Mouse (Mus musculus) activated CD4-positive, CD25-positive, alpha-beta regulatory T cell, adult 4 months (primary cell): ENCODE results near the gene Cnp. TPM values are rescaled to one million over a fixed set of nuclear protein-coding genes. Genes with fewer than 3 reads are reported as not detected.
"Not testable (repeated sequence)": the region's sequence is repeated elsewhere in the genome, so short reads cannot be mapped to it uniquely, and the experiment has no call there.

Experiments used
- ATAC-seq: one replicate; pipeline ENCODE4 v1.8.0; 2017
- polyA plus RNA-seq, 2 experiments: library from polyadenylated mRNA; unstranded; fragments of 100-300 nt; shearing (Covaris generic); gene quantifications; one replicate each; pipeline ENCODE4 v1.2.1; 2017

Cnp gene
- polyA plus RNA-seq = 100 to 1,000 TPM; 181 to 201 TPM

DNA sequence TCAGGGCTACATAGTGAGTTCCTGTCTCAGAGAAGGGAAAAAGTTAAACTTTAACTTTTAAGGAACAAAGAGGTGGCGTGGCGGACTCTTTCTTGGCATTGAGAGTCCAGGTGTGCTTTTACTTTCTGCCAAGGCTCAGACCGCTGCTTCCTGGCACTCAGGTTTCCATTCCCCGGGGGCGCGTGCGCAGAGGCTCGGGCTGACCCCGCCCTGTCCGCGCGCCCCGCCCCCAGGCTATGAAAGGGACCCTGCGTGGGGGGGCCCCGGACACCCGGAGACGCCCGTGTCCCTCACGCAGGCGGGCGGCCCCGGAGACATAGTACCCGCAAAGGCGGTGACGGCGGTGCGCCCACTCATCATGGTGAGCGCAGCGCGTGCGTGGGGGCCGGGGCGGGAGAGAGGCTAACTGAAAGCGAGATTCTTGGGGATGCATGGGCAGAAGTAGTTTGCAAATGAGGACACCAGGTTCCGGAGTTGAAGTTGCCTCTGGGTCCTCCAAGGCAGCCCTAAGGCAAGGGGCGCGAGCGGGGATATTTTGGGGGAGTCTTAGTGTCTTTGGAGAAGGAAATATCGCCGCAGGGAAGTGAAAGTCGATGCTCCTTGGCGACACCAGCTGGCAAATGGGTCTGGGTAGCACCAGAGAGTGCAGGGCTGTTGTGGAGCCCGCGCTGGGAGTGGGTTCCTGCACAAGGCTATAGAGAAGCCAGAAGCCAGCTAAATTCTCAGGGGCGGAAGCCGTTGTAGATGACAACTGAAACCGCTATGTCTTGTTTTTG lies at the start of gene Cnp:
Gene Cnp (plus strand): TSS at position 197 of the 776 bp plus-strand sequence.
- peak; percentile 61 for ATAC-seq

DNA sequence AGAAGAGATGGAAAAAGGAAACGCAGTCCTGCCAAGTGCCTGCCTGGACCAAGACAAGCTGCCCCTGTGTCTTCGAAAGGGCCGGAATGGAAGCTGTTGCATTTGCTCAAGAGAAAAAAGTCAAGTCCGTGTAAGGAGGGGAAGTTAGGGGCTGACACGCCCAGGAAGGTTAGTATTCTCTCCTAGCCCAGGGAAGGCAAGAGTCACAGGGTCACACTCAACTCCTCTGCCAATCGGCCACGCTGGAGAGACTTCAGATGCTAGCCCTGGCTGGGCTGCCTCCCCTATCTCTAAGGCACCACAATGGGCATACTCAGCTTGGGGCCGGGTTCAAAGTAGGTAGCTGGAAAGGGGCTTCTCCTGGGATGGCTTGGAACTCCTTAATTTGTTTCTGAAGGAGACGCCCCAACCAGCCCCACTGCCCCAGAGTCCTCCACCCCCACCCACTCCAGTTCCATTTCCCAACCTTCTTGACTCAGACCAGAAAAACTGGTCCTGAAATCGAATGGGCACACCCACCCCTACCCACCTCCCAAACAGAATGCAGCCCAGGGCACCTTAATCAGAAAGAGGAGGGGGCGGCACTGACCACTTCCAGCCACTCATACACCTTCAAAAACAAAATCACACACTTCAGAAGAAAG lies 49.6 kb upstream of the Cnp start:
- no peak for ATAC-seq

DNA sequence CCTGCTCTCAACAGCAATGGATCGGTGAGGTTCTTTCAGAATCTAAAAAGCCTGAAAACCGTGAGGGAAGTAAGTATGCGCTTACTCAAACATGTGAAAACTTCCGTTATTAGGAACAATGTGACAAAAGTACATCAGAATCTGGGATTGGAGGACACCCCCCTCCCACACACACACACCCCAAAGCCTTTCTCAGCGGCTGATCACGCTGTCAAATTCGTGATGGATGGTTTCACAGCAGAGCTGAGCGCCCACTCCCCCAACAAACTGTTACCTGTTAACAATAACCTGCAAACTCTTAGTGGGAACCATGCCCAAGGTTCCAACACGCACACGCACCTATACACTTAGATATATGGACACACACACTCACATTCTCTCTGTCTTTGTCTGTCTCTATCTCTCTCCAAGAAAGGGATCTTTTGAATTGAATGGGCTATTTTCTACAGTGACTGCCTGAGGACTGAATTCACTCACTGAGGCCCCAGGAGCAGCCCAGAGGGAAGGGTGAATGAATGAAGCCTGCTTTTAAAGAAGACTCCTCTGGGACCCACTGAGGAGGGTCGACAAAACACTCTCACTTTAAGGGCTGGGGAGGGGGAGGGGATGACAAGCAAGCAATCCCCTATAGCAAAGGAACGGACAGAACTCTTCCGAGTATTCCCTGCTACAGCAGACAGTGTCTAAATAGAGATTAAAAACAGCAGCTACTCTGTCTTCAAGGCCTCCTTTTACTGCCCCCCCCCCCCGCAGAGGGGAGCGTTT lies 48.5 kb upstream of the Cnp start:
- no peak for ATAC-seq

DNA sequence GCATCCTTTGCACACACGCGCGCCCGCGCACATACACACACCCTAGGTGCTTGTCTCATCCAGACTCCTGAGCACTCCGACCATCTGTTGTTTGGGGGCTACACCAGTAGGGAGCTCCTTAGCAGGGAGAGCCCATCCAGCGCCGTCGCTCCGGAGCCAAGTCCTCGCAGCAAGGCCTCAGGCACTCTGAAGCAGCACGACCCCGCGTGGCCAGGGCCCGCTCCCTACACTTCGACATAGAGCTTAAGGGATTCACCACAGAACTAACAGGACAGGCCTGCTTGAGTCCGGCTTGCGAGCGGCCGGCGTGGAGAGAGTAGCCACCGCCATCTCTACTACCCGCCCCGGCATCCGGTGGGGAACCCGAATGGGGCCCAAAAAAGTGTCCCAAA lies 47.6 kb upstream of the Cnp start:
- ATAC-seq = peak; percentile 8

DNA sequence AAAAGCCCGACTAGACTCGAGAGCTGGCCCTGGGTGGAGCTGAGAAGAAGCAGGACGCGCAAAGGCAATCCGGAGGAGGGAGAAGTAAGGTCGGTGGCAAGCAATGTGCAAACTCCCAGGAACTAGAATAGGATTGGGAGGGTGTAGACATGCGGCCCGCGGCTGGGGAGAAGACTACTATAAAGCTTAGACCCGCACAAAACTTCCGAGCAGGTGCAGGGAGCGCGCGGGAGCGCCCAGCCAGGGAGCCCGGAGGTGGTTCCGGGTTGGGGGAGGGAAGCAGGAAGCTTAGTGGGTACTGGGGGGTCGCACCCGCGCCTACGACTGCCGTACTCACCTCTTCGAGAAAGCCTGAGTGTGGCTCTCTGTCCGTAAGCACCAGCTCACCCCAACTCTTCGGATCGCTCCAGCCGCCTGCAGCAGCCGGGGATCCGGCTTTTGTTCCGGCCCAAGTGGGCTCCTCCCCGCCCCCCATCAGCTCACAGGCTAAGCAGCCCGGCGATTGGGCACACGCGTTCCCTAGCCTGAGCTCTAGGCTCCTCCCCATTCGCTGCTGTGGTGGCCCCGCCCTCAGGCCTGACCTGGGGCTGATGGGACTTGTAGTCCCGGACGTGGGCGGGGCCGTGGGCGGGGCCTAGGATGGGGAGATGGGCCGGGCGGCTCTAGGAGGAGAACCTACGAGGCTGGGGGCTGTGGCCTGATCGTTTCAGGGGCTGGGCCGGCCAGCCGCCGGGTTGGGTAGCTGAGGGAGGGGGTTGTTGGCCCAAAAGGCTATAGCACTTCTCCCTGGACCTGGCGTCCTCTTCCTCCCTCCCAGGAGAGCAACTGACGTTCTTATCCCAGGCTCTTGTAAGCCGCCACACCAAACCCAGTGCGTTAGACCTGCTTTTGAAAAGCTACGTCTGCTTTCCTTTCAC lies 47.0 kb upstream of the Cnp start, which contains the start of gene Acly:
Gene Acly (minus strand): TSS at position 543 of the 917 bp plus-strand sequence.
- ATAC-seq = peak; percentile 97

DNA sequence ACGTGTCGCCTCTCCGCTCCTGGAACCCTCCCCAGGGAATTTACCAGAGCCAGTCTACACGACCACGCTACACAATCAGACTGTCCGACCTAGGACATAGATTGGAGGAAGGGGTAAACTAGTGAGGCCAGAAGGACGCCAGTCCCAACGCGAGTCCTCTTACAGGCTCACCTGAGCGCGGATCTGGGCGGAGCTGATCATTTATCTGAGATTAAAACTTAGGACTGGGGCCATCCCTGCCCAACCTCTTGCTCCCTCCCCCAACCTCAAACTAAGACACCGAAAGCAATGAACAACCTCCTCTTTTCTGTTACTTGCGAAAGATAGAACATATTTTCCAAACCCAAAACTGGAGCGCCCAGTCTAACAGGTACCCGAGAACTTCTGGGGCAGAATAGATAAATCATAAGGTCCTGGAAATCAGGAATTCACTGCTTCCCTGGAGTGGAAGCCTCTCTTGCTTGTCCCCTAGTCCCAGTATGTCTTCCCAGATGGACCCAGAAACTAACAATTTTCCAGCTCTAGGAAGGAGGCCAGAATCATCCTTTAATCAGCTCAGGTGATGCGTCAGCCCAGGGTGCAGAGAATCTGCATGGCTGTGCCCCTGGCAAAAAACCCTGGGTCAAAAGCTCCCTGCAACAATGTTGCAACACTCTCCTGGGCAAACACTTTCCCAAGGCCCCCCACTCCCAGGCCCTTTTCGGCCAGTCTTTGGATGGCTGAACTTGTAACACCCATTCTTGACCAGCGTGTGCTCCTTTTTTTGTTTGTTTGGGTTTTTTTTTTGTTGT lies 46.1 kb upstream of the Cnp start:
- no peak for ATAC-seq

DNA sequence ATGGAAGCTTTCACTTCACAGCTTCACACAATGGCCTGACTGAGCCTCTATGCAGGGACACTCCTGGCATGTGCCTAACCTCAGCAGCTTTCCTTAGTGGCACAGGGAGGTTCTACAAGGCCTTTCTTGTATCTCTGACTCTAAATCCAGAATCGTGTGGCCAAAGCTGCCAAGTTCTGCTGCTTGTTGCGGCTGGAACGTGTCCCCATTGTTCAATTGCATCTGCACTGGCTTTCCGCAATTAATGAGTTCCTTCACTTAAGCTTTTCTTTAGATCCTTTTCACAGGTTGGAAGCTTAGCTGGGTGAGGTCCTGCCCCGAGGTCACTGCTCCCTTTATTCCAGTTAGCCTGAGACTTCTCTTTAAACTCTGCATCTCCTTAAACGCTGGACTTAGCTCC lies 40.8 kb upstream of the Cnp start:
- ATAC-seq = no peak

DNA sequence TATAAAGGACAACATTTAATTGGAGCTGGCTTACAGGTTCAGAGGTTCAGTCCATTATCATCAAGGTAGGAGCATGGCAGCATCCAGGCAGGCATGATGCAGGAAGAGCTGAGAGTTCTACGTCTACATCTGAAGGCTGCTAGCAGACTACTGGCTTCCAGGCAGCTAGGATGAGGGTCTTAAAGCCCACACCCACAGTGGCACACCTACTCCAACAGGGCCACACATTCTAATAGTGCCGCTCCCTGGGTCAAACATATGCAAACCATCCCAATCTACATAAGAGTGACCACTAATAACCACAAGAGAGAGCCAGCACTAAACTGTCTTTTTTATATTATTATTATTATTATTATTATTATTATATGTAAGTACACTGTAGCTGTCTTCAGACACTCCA lies 40.3 kb upstream of the Cnp start:
- not testable (repeated sequence) for ATAC-seq

DNA sequence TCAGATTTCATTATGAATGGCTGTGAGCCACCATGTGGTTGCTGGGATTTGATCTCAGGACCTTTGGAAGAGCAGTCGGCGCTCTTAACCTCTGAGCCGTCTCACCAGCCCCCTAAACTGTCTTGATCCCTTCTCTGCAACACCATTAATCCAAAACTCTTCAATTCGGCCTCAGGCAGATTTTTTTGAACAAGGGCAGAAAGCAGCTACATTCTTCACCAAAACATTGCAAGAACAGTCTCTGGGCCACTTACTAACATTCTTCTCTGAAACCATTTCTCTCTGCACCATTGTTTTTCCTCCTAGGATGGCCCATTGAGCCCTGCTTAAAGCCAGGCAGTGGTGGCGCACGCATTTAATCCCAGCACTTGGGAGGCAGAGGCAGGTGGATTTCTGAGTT lies 39.9 kb upstream of the Cnp start:
- ATAC-seq = not testable (repeated sequence)

DNA sequence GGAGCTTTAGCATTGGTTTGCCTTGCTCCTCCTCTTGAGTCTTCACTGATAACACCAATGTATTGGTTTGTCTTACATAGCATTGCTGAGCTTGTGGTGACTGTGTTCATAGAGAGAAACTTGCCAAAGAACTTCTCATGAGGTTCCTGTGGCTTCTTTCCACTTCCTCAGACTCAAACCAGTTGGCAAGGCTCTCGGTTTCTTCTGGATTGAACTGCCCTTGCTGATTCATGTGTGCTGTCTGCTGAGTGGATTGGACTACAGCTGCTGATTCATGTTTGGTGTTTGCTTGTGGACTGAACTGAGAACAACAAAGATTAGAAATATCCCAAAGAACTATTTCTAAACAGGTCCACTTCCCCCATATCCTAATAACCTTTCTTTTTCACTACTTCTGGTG lies 38.7 kb upstream of the Cnp start:
- ATAC-seq = no peak

DNA sequence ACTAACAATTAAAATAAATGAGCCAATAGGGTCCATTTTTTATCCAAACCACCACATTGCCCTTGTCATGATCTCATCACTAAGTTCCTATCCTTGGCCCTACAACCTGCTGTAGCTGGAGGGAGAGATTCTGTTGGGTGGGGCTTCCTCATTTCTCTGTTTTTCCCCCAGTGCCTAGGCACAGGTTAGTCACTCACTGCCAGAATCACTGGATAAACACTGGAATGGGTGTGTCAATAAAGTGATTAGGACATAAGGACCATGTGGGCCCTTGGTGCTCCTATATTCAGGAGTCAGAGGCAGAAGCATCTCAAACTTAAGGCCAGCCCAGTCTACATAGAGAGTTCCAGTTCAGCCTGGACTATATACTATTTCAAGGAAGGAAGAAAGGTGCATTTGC lies 38.2 kb upstream of the Cnp start:
- ATAC-seq = no peak

DNA sequence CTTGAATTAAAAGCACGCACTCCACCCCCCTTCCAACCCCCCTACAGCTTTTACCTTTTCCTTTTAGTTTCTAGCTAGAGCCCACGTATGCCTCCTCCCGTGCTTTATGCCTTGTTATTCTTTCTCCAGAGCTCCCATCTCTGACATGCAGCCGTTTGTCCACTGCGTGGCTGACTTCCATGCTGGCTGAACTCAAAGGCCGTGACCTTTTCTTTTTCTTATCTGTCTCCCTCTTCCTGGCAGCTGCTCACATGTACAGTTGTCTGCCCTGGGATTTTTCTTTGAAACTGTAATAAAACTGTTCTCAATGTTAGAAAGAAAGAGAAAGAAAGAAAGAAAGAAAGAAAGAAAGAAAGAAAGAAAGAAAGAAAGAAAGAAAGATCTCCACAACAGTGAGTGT lies 33.7 kb upstream of the Cnp start:
- ATAC-seq = no peak

DNA sequence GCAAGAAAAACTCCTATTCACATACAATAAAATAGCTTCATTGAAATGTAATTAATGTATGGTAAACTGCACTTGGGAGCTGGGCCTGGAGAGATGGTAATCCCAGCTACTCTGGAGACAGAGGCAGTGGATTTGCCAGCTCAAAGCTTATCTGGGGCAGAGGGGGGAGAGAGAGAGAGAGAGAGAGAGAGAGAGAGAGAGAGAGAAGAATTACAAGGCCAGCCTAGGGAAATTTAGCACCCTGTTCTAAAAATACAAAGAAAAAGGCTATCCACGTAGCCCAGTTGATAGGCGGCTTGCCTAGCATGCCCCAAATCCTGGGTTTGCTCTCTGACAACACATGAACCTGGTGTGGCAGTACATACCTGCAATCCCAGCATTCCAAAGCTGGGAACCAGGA lies 33.1 kb upstream of the Cnp start:
- no peak for ATAC-seq

DNA sequence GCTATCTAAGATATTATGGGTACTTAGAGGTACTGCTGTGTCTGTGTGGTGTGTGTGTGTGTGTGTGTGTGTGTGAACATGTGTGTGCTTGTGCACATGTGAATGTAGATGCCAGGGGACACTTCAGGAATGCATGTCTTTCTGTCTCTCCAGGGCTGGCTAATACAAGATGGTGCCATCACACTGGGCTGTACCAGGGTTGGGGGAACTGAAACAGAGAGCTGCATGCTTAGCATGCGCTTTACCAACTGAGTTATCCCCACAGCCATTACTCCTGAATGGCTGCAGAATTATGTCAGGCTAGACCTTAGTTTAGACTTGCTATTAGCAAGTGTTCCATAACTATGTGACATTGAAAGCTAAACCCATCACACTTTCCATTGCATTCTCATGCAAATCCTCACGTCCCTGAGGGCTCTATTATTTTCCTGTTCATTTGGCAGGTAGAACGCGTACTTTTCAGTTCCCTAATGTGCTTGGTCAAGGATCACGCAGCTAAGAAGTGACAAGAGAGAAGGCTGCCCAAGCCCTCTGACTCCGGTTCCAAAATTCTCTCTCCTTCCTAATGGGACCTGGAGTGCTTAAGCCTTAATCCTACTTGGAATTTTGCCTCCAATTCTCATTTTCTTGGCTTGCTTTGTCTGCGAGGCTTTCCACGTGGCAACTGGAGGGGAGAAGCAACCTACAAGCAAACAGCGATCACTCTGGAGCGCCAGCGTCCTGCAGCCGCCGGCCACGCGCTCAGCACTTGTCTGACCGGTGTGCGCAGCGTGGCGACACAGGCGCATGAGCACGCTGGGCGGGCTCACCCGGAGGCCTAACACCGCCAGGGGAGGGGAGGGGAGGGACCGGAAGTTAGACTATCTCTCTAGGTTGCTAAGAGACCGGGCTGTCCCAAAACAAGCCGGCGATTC lies 29.6 kb upstream of the Cnp start, which contains the start of gene Ttc25:
Gene Ttc25 (plus strand): TSS at position 776 of the 914 bp plus-strand sequence.
- peak; percentile 91 for ATAC-seq

DNA sequence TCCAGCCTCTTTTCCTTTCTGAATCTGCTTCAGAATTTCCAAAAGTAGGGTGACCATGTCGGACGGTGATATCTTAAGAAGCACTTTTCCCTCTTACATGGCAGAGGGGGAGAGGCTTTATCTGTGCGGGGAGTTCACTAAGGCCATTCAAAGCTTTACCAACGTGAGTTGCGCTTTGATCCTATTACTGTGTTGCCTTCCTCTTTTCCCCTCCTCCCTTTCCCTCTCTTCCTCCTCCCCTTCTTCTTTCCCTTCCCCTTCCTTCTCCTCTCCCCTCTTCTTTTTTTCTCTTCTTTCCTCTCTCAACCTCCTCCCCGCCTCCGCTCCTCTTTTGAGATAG lies 29.0 kb upstream of the Cnp start:
- peak; percentile 32 for ATAC-seq

DNA sequence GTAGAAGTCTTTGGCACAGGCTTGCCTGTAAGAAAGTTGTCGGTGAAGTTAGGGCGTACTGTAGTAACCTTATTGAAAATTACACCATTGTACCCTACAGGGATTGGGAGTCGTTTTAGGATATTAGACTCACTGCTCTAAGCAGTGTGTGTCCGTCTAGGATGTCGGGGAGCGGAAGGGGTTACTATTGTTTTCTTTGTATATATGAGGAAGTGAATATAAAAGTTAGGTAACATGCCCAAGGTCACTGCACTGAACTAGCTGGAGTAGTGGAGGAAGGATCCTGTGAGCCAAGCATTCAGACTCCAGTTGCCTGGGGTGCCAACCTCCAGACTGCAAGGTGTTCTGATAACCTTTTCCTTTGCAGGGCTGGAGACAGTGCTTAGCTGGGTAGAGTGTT lies 27.7 kb upstream of the Cnp start:
- no peak for ATAC-seq

DNA sequence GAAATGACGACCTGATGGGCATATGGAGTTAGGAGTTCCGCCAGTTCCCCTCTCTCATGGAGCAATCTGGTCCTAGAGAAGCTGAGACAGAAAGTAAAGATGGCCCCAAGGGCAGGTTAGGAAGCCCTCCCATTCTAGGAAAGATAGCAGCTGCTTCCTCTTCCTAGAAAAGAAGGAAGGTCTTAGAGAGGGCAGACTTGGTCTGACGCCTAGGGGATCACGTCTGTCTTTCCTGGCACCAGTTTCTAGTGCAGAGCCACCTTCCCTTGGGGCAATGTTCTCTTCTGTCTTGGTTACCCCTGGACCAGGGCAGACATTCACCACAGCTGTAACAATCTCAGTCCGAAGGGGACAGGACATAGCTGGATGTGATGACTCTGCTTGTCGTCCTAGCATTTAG lies 26.6 kb upstream of the Cnp start:
- ATAC-seq = no peak

DNA sequence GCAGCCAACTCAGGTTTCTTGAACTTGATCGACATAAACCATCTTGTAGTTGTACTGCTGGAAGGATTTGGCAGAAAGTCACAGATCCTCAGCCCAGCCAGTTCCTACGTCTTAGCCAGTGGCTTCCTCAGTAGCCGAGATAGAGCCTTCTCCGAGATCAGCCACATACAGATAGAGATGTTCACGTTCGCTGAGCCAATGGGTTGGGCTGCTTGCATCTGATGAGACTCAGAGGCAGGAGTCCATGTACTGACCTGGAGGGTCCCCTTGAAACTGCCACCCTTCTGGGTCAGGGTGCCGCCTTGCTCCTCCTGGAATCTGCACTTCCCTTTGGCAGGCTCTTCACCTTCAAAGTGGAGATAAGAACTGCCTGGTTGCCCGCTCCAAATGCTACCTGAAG lies 25.2 kb upstream of the Cnp start:
- ATAC-seq = no peak

DNA sequence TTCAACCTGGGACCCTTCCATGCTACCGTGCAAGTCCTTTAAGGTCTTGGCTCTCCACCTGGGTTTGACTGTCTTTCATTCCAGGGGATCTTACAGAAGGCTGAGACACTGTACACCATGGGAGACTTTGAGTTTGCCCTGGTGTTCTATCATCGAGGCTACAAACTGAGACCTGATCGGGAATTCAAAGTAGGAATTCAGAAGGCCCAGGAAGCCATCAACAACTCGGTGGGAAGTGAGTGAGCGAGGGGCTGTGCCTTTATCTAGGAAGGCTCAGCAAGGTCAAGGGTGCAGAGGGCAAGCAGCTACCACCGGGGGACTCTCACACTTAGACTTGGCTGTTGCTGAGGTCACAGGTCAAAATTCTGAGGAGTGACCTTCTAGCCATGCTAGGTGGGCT lies 24.6 kb upstream of the Cnp start:
- no peak for ATAC-seq

DNA sequence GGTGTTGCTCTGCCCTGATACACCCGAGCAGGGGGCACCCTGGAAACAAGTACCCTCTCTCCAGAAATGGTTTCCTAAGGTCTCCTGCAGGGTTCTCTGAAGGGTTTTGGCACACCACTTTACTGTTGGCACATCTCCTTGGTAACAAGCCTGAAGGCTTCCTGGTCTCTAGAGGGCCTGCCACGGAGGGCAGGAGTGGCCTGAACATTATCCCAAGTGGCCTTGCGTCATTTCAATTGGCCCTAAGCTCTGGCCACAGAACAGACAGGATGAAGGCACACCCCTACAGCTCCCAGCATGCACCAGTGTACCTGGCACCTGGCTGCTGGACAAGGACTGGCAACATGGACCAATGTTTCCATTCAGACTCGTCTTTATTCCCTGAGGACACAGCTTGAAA lies 21.9 kb upstream of the Cnp start:
- ATAC-seq = no peak

DNA sequence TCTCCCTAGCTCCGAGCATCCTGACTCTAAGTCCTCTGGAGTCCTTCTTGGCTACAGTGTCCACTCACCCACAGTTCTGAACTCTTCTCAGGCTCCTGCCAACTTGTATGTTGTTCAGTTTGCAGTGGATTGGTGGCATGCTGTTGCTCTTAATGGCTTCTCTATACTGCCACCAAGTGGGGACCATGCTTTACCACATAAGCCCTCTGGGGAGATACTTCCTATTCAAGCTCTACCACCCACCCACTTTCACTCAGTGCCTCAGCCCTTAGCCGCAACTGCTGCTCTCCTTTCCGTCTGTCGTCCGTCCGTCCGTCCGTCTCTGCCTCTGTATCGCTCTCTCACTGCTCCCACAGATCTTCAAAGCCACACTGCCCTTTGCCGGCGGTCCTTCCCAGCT lies 19.1 kb upstream of the Cnp start:
- ATAC-seq = peak; percentile 66
